Mouse (Mus musculus) midbrain, embryonic 15.5 days (tissue): ENCODE measurements around the gene Msi2. TPM values are rescaled to one million over a fixed set of nuclear protein-coding genes. Genes with fewer than 3 reads are reported as not detected.
A peak's percentile ranks its signal among the peaks of the same experiment; 100 is the strongest.

Experiments
- ATAC-seq: fragments of 200-750 bp; cut with Nextera tagmentation; replicated peaks from 2 replicates; pipeline ENCODE4 v1.8.0; 2017; ENCODE audit warnings: moderate TSS enrichment
- H3K27ac ChIP-seq: fragments of 300-500 bp; sonication (generic); 2 replicates; pipeline ENCODE4 v1.5.1; 2015; ENCODE audit warnings: mild to moderate bottlenecking, inconsistent platforms
- H3K27me3 ChIP-seq: fragments of 300-500 bp; sonication (generic); replicated peaks from 2 replicates; pipeline ENCODE4 v1.6.1; 2015; ENCODE audit warnings: inconsistent platforms
- H3K36me3 ChIP-seq: fragments of 300-500 bp; sonication (generic); replicated peaks from 2 replicates; pipeline ENCODE4 v1.6.1; 2015; ENCODE audit warnings: inconsistent platforms
- H3K4me1 ChIP-seq: fragments of 300-500 bp; sonication (generic); 2 replicates; pipeline ENCODE4 v1.6.1; 2015; ENCODE audit warnings: inconsistent platforms
- H3K4me2 ChIP-seq: fragments of 300-500 bp; sonication (generic); 2 replicates; pipeline ENCODE4 v1.6.1; 2015; ENCODE audit warnings: inconsistent platforms, mild to moderate bottlenecking, moderate library complexity
- H3K4me3 ChIP-seq: fragments of 300-500 bp; sonication (generic); 2 replicates; pipeline ENCODE4 v1.5.1; 2015; ENCODE audit warnings: mild to moderate bottlenecking, inconsistent platforms
- H3K9ac ChIP-seq: fragments of 300-500 bp; sonication (generic); 2 replicates; pipeline ENCODE4 v1.6.1; 2015; ENCODE audit warnings: mild to moderate bottlenecking, inconsistent platforms
- H3K9me3 ChIP-seq: fragments of 300-500 bp; sonication (generic); 2 replicates; pipeline ENCODE4 v1.6.1; 2016; ENCODE audit warnings: inconsistent platforms
- WGBS: fragments of 180-500 bp; shearing (Covaris S2); methylation state at CpG from one replicate; pipeline ENCODE4 v1.1.7; 2015; ENCODE audit warnings: mixed read lengths; 5-methylcytosine and 5-hydroxymethylcytosine counted together
- polyA plus RNA-seq: library from polyadenylated mRNA; unstranded; fragments of >200 nt; fragmentation: Nextera tagmentation; extraction: Ambion mirVana; gene quantifications from 2 replicates; pipeline ENCODE4 v1.2.1, GENCODE M21; 2015

The Msi2 gene
- polyA plus RNA-seq, 1 experiment from 2014 or later, result 33.6 TPM

DNA sequence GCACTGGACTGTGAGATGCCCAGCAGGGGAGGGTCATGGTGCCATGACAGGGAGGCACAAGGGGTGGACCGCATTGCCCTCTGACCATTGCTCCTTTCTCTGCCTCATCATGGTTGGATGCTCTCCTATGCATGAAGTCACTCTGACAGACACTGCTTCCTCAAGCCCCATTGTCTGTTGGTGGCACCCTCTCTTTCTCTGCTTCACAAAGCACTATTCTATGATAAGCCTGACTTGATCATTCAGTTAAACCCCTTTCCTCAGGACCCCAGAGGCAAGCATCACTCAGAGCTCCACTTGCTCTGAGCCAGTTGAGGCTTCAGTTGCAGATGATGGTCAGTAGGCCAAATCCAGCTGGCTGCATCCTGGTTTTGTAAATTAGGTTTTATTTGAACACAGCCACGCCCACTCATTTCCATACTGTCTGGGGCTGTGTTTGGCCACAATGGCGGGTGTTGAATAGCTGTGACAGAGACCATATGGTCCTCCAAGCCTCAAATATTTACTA, 311.9 kb downstream of the Msi2 start:
- Histone ChIP-seq H3K27ac (peak overlapping the region; percentile 51), H3K9me3 (no peaks in the 10 kb centered on the region), H3K4me1 (peaks cover 58% of the 10 kb centered on the region), H3K4me2 (no peak overlapping the region), H3K36me3 (no peaks in the 10 kb centered on the region), H3K9ac (no peak overlapping the region), H3K27me3 (no peaks in the 10 kb centered on the region), H3K4me3 (no peak overlapping the region)
- 32% methylated on average over 3 of the region's 3 CpGs for WGBS
- no peak for ATAC-seq

DNA sequence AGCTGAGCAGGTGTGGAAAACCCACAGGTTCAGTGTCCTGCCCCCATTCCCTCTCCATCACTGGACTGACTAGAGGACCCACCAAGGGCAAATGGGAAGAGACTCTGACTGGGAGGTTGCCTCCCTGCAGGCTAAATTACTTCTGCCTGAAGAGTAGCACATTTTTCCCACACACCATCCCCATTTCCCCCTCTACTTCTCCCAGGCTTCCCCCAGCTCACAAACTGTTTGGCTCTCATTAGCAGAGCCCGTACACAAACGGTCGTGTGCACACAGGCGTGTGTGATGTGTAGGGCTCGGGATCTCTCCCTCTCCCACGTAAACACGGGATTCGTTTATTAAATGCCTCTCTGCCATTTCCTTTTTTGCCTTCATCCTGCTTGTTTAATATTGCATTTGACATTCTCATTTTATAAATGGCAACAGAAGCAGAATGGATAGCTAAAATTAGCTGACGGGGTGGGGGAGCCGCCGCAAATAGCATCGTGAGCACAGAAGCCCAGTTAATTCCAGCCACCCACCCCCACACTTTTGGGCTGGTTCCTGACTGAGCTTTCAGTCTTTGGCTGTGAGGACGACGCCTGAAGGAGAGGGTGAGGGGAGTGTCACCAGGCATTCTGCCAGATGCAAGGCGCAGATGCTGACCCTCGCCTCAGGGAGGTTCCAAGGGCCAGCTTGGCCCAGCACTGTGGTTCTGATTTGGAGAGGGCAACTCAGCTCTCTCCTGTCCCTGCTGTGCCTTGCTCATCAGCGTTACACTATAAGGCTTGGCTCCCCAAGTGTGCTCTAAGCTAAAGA, 313.3 kb downstream of the Msi2 start:
- 16% methylated on average over 17 of the region's 17 CpGs for WGBS
- no peaks in the 10 kb centered on the region for H3K27me3 ChIP-seq
- peak overlapping the region; percentile 72 for H3K27ac ChIP-seq
- ATAC-seq, result peak; percentile 50
- no peaks in the 10 kb centered on the region for H3K36me3 ChIP-seq
- no peaks in the 10 kb centered on the region for H3K9me3 ChIP-seq
- H3K9ac ChIP-seq, result no peak overlapping the region
- H3K4me2 ChIP-seq, result 0 out of 2 replicates have a peak overlapping the region, but pooled peaks have one; percentile 1
- H3K4me1 ChIP-seq, result peaks cover 69% of the 10 kb centered on the region
- no peak overlapping the region for H3K4me3 ChIP-seq

DNA sequence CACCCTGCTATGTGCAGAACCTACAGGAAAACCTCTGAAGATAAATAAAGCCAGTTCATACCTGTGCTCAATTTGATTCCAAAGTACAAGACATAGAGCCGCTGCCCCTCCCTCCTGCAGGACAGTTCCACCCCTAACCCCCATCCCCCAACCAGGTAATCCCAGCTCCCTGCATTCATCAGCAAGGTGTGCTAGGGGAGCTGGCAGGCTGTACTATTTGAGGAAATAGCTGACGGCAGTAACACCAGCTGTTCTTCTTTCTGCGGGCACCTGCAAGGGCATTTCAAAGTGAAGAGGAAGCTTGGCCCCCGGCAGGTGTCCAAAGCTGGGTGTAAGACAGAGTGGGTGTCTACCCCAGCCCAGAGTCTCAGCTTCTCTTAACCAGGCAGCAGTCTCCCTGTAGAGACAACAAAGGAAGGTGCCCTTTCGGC, 314.1 kb downstream of the Msi2 start:
- H3K36me3 ChIP-seq, result no peaks in the 10 kb centered on the region
- no peak overlapping the region for H3K9ac ChIP-seq
- peaks cover 73% of the 10 kb centered on the region for H3K4me1 ChIP-seq
- ATAC-seq, result no peak
- H3K9me3 ChIP-seq, result no peaks in the 10 kb centered on the region
- H3K27ac ChIP-seq, result peak overlapping the region; percentile 72
- WGBS, result 60% methylated on average over 5 of the region's 5 CpGs
- H3K4me2 ChIP-seq, result no peak overlapping the region
- H3K4me3 ChIP-seq, result no peak overlapping the region
- no peaks in the 10 kb centered on the region for H3K27me3 ChIP-seq

DNA sequence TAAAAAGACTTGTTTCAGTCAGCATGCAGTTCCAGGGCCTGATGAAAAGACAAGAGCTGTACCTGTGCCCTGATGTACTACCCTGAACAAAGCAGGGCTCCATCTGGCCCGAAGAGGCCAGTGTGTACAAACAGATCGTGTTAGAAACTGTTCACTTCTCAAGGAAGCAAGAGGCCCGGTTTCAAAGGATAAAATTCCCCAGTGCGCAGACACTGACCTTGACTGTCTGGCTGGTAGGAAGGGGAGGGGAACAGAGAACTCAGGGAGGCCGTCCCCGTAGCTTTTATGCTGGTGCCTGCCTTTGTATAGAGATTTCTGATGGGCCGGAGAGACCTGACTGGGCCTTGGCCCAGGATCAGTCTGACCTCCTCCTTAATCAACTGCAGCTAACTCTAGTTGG, 316.0 kb downstream of the Msi2 start:
- Histone ChIP-seq H3K9me3 (no peaks in the 10 kb centered on the region), H3K27me3 (no peaks in the 10 kb centered on the region), H3K36me3 (no peaks in the 10 kb centered on the region), H3K27ac (peak overlapping the region; percentile 67), H3K4me3 (no peak overlapping the region), H3K9ac (no peak overlapping the region), H3K4me2 (no peak overlapping the region), H3K4me1 (peaks cover 78% of the 10 kb centered on the region)
- 24% methylated on average over 7 of the region's 7 CpGs for WGBS
- ATAC-seq, result no peak

DNA sequence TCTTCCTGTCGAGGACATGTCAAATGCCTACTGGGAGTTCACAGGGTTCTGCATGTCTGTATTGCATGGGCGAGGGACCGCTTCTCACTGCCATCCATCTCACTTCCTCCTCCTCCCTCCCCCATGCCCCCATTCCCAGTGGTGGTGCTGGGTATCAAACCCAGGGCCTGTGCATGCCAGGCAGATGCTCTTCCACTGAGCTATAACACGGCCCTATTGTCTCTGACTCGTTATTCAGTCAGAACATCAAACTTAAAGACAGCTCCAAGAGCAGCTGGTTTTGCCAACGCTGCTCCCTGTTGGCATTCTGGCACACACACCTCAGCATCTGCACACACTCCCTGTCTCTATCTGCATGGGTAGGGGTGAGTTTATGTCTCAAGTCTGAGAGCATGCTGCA, 317.0 kb downstream of the Msi2 start:
- WGBS, result 59% methylated on average over 6 of the region's 6 CpGs

DNA sequence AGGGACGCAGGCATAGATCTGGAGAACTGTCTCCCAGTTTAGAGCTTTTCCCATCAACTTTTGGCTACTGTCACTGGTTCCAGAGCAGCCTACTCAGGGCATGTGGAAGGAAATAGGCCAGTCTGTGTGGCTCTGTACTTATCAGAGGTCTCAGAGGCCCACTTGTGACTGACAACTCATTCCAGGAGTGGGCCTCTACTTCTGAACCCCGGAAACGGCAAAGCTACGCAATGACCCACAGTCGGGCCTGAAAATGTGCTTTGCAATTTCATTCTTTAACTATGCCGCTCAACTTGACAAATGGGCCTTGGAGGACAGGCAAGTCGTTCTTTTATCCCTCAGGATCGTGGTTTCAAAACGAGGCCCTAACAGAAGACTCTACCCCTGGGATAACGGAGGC, 317.4 kb downstream of the Msi2 start:
- Histone ChIP-seq H3K4me3 (no peak overlapping the region), H3K4me2 (no peak overlapping the region), H3K36me3 (no peaks in the 10 kb centered on the region), H3K27ac (peak overlapping the region; percentile 67; the same call in 1 of the 2 replicates), H3K9me3 (no peaks in the 10 kb centered on the region), H3K27me3 (no peaks in the 10 kb centered on the region), H3K4me1 (peaks cover 65% of the 10 kb centered on the region), H3K9ac (no peak overlapping the region; the same call in 1 of the 2 replicates)
- 81% methylated on average over 10 of the region's 10 CpGs for WGBS
- no peak for ATAC-seq

More for the DNA sequence above, 317.0 kb downstream of the Msi2 start:
- Histone ChIP-seq H3K36me3 (no peaks in the 10 kb centered on the region), H3K9me3 (no peaks in the 10 kb centered on the region), H3K4me1 (peaks cover 70% of the 10 kb centered on the region), H3K9ac (no peak overlapping the region; the same call in 1 of the 2 replicates), H3K27ac (peak overlapping the region; percentile 67; the same call in 1 of the 2 replicates), H3K27me3 (no peaks in the 10 kb centered on the region), H3K4me2 (no peak overlapping the region), H3K4me3 (no peak overlapping the region)
- no peak for ATAC-seq

DNA sequence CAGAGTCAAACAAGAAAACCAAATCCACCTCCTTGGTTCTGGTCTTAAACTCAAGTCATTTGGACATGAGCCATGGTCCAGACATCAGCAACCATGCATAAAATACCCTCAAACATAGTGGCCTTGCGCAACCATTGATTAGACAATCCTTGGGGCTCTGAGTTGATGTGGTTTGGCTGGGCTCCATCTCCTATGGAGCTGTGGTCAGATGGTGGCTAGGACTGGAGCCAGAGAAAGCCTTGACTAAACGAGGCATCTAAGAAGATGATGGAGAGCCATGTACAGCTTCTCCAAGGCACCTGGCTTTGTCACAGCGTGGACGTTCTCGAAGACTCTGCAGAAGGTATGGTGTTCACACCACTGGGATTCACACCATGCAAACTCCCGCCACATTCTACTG, 318.1 kb downstream of the Msi2 start:
- H3K9me3 ChIP-seq, result no peaks in the 10 kb centered on the region
- no peak overlapping the region for H3K4me3 ChIP-seq
- H3K4me2 ChIP-seq, result no peak overlapping the region
- no peak for ATAC-seq
- H3K36me3 ChIP-seq, result no peaks in the 10 kb centered on the region
- WGBS, result 92% methylated on average over 6 of the region's 6 CpGs
- H3K27me3 ChIP-seq, result no peaks in the 10 kb centered on the region
- H3K9ac ChIP-seq, result no peak overlapping the region
- no peak overlapping the region for H3K27ac ChIP-seq
- H3K4me1 ChIP-seq, result peaks cover 66% of the 10 kb centered on the region

DNA sequence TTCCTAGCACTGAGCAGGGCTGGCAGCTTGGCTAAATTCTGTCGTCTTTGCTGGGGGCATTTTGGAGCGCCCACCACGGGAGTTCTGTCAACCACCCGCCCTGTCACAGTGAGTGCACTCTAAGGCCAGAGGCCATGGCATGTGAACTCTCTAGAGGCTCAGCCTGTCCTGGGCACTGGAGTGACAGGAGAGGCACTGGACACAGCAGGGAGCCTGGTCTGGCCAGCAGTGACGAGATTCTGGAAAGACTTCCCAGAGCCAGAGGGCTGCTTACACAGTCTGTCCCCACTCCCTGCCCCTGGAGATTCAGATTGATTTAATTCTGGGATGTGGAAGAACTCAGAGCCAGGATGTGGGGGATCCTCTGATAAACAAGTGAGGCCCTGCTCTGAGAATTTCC, 318.9 kb downstream of the Msi2 start:
- peak overlapping the region; percentile 7; the same call in 1 of the 2 replicates for H3K27ac ChIP-seq
- H3K9ac ChIP-seq, result no peak overlapping the region
- ATAC-seq, result no peak
- WGBS, result 41% methylated on average over 5 of the region's 5 CpGs
- no peak overlapping the region for H3K4me2 ChIP-seq
- no peaks in the 10 kb centered on the region for H3K9me3 ChIP-seq
- peaks cover 66% of the 10 kb centered on the region for H3K4me1 ChIP-seq
- no peaks in the 10 kb centered on the region for H3K36me3 ChIP-seq
- H3K4me3 ChIP-seq, result no peak overlapping the region
- no peaks in the 10 kb centered on the region for H3K27me3 ChIP-seq

DNA sequence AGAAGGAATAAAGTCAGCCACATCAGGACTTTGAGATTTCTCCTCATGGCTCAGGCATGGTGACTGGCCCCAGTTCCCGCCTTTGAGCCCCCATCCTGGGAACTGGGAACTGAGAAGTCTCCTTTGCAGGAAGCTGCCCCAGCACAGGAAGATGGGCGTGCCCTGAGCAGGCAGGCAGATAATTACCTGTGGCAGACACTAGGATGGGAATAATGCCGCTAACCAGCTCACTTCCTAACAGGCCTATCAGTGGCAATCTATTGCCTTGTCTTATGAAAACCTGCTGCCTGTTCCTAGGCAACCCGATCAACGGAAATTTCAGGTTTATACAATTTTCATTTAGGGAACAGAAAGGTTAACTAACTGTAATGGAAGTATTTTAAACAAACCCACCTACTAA, 319.3 kb downstream of the Msi2 start:
- ATAC-seq, result no peak
- peaks cover 66% of the 10 kb centered on the region for H3K4me1 ChIP-seq
- WGBS, result 67% methylated on average over 5 of the region's 5 CpGs
- H3K9me3 ChIP-seq, result no peaks in the 10 kb centered on the region
- H3K36me3 ChIP-seq, result no peaks in the 10 kb centered on the region
- no peak overlapping the region for H3K4me2 ChIP-seq
- peak overlapping the region; percentile 7; the same call in 1 of the 2 replicates for H3K27ac ChIP-seq
- no peak overlapping the region for H3K9ac ChIP-seq
- no peak overlapping the region for H3K4me3 ChIP-seq
- no peaks in the 10 kb centered on the region for H3K27me3 ChIP-seq

DNA sequence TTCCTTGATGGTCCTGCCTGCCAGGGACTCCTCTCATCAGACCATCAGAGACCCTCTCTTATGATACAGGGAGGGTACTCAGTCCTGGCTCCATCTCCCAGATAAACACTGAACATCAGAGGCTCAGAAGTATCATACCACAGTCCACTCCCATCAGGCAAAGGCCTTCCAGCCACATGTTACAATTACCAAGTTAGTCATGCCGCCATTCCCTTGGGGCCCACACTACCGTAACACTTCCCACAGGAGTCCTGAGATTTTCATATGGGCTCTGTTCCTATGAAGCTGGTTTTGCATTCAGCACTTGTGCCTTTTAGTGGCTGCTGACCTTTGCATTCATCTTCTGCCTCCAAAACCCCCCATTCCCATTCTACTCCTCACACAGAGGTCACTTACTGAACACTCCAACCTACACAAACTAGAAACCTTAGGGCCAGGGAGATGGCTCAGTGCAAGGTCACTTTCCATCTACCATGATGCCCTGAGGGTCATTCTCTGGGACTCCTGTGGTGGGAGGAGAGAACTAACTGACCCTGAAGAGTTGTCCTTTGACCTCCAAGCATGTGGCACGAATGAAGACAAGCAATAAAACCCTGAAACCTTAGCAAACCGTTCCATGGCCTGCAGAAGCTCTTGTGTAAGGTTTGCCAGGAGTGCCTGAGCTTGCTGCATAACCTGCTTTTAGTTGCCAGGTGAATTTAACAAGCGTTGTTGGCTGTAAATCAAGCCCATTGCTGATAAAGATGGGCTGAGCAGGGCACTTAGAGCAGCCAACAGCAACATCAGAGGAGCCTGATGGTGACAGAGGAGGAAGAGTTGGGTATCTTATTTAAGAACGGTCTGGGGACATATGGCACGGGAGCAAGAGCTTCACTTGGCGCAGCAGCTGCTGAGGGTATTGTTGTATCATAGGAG, 323.0 kb downstream of the Msi2 start:
- Histone ChIP-seq H3K36me3 (no peaks in the 10 kb centered on the region), H3K9ac (no peak overlapping the region), H3K9me3 (no peaks in the 10 kb centered on the region), H3K4me2 (no peak overlapping the region), H3K27me3 (no peaks in the 10 kb centered on the region), H3K4me3 (no peak overlapping the region), H3K27ac (peak overlapping the region; percentile 75), H3K4me1 (peaks cover 32% of the 10 kb centered on the region)
- 63% methylated on average over 8 of the region's 8 CpGs for WGBS
- ATAC-seq, result peak; percentile 37; the same call in 1 of the 2 replicates

DNA sequence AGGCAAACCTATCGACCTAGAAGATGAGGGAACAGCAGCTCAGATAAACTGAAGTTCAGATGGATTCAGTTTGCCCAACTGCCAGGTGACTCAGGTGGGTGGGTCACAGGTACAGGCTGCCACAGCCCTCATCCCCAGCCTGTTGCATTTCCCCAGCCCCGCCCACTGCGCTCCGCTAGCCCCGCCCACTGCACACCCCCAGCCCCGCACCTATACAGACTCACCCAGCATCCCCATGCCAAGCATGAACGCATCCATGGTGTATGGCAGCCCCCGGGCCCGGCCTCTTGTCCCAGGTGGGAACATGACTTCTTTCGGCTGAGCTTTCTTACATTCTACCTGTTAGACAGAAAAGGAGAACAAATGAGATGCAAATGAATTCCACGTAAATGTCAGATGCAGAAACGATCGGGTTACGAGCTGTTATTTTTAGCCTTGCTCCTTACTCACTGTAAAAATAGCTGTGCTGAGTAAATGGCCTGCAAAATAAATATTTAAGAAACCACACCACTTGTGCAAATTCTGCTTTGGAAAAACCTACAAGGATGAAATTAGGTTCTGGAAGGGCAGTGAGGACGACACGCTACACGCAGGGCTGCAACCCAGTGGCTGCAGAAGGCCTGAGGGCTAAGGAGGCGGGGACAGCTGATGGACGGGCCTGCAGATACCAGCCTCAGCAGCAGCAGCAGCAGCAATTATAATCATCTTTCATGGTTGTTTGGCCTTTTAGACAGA, 323.8 kb downstream of the Msi2 start:
- H3K4me2 ChIP-seq, result no peak overlapping the region
- no peak overlapping the region; the same call in 1 of the 2 replicates for H3K9ac ChIP-seq
- H3K4me1 ChIP-seq, result peaks cover 27% of the 10 kb centered on the region
- no peaks in the 10 kb centered on the region for H3K27me3 ChIP-seq
- H3K4me3 ChIP-seq, result no peak overlapping the region
- H3K27ac ChIP-seq, result peak overlapping the region; percentile 75
- H3K9me3 ChIP-seq, result no peaks in the 10 kb centered on the region
- ATAC-seq, result peak; percentile 57
- no peaks in the 10 kb centered on the region for H3K36me3 ChIP-seq
- 57% methylated on average over 19 of the region's 19 CpGs for WGBS
